Mouse (Mus musculus) CH12.LX (cell line): ENCODE data around the gene Zkscan1. TPM values are rescaled to one million over a fixed set of nuclear protein-coding genes. Genes with fewer than 3 reads are reported as not detected.

Experiments used
- DNase-seq: peaks from one replicate; pipeline ENCODE4 v3.0.0-alpha.2; 2013; ENCODE audit errors: extremely low read depth
- H3K27ac ChIP-seq: 2 replicates; pipeline ENCODE4 v1.5.1; 2012; ENCODE audit warnings: low read depth, mild to moderate bottlenecking, control low read depth, moderate library complexity; ENCODE audit not compliant: insufficient read depth
- H3K27me3 ChIP-seq: replicated peaks from 2 replicates; pipeline ENCODE3; 2012; ENCODE audit warnings: inconsistent platforms
- H3K36me3 ChIP-seq, 2 experiments: replicated peaks in 1 of 2; 2 replicates each; pipeline versions ENCODE3 to v1.6.1; 2012; ENCODE audit warnings: inconsistent platforms in 1 of 2, low read length in 1 of 2, mild to moderate bottlenecking in 1 of 2, mixed read lengths in 1 of 2, moderate library complexity in 1 of 2; ENCODE audit not compliant: control insufficient read depth in 1 of 2, insufficient read depth in 1 of 2
- H3K4me1 ChIP-seq, 2 experiments: 2 replicates each; pipeline ENCODE4 v1.6.1; 2012; ENCODE audit warnings: inconsistent platforms in 1 of 2, moderate library complexity in 1 of 2; ENCODE audit not compliant: insufficient read depth in 2 of 2, control insufficient read depth in 1 of 2
- H3K4me2 ChIP-seq: 2 replicates; pipeline ENCODE4 v1.6.1; 2012; ENCODE audit warnings: low read depth, mild to moderate bottlenecking, control low read depth; ENCODE audit not compliant: poor library complexity, insufficient read depth, severe bottlenecking
- H3K4me3 ChIP-seq, 3 experiments: fragments of 150-350 bp in 1 of 3; sonication (generic) in 1 of 3; replicated peaks in 1 of 3; 2 replicates each; pipeline versions ENCODE3 to v1.5.1; 2011 to 2012; ENCODE audit warnings: low read depth in 2 of 3, low read length in 2 of 3, mild to moderate bottlenecking in 2 of 3, moderate library complexity in 2 of 3, control low read depth in 1 of 3, improper control_type of control experiment in 1 of 3, inconsistent platforms in 1 of 3, mixed read lengths in 1 of 3; ENCODE audit not compliant: poor library complexity in 1 of 3
- H3K79me2 ChIP-seq: replicated peaks from 2 replicates; pipeline ENCODE4 v1.6.1; 2012; ENCODE audit warnings: mild to moderate bottlenecking, moderate library complexity; ENCODE audit not compliant: control insufficient read depth, poor library complexity, insufficient read depth, severe bottlenecking; ENCODE audit errors: extremely low read depth
- H3K9ac ChIP-seq: 2 replicates; pipeline ENCODE4 v1.6.1; 2012; ENCODE audit warnings: low read depth, mild to moderate bottlenecking, control low read depth, moderate library complexity; ENCODE audit not compliant: insufficient read depth
- H3K9me3 ChIP-seq: replicated peaks from 2 replicates; pipeline ENCODE3; 2012; ENCODE audit warnings: low read length, inconsistent platforms, mixed read lengths
- BHLHE40 ChIP-seq: IDR thresholded peaks from 2 replicates; pipeline ENCODE4 v1.6.1; 2011; ENCODE audit warnings: mild to moderate bottlenecking, low read depth, low read length, improper control_type of control experiment
- CHD1 ChIP-seq: IDR thresholded peaks from 2 replicates; pipeline ENCODE4 v1.6.1; 2012; ENCODE audit warnings: low read depth, low read length, improper control_type of control experiment, inconsistent platforms
- CTCF ChIP-seq, 2 experiments: IDR thresholded peaks in 1 of 2; conservative IDR thresholded peaks in 1 of 2; 2 replicates each; pipeline ENCODE4 v1.5.1; 2011 to 2012; ENCODE audit warnings: low read depth in 2 of 2, low read length in 2 of 2, improper control_type of control experiment in 1 of 2, inconsistent platforms in 1 of 2, mild to moderate bottlenecking in 1 of 2, moderate library complexity in 1 of 2
- E2F4 ChIP-seq: IDR thresholded peaks from 2 replicates; pipeline ENCODE4 v1.6.1; 2011; ENCODE audit warnings: low read depth, low read length, improper control_type of control experiment; ENCODE audit not compliant: insufficient replicate concordance
- ELF1 ChIP-seq: IDR thresholded peaks from 2 replicates; pipeline ENCODE4 v1.6.1; 2014; ENCODE audit warnings: low read depth, mild to moderate bottlenecking, inconsistent platforms, low read length, improper control_type of control experiment
- HCFC1 ChIP-seq: IDR thresholded peaks from 2 replicates; pipeline ENCODE4 v1.6.1; 2012; ENCODE audit warnings: low read depth, mild to moderate bottlenecking, inconsistent platforms, low read length, improper control_type of control experiment
- IRF4 ChIP-seq: IDR thresholded peaks from 2 replicates; pipeline ENCODE4 v1.6.1; 2014; ENCODE audit warnings: low read depth, mild to moderate bottlenecking, inconsistent platforms, low read length, improper control_type of control experiment
- JUND ChIP-seq: conservative IDR thresholded peaks from 2 replicates; pipeline ENCODE4 v1.6.1; 2011; ENCODE audit warnings: low read depth, low read length, improper control_type of control experiment
- MAX ChIP-seq: IDR thresholded peaks from 2 replicates; pipeline ENCODE4 v1.6.1; 2011; ENCODE audit warnings: low read length, improper control_type of control experiment
- MYC ChIP-seq: IDR thresholded peaks from 2 replicates; pipeline ENCODE4 v1.6.1; 2011; ENCODE audit warnings: low read depth, mild to moderate bottlenecking, improper control_type of control experiment, low read length
- NELFE ChIP-seq: IDR thresholded peaks from 2 replicates; pipeline ENCODE4 v1.6.1; 2011; ENCODE audit warnings: low read depth, low read length, improper control_type of control experiment
- PAX5 ChIP-seq: IDR thresholded peaks from 2 replicates; pipeline ENCODE4 v1.6.1; 2012; ENCODE audit warnings: low read length, inconsistent platforms, mixed read lengths
- POLR2AphosphoS2 ChIP-seq: IDR thresholded peaks from 2 replicates; pipeline ENCODE4 v1.6.1; 2011; ENCODE audit warnings: low read depth, low read length, improper control_type of control experiment
- RAD21 ChIP-seq: IDR thresholded peaks from 2 replicates; pipeline ENCODE4 v1.6.1; 2011; ENCODE audit warnings: low read depth, mild to moderate bottlenecking, low read length, improper control_type of control experiment, moderate library complexity
- SMC3 ChIP-seq: IDR thresholded peaks from 2 replicates; pipeline ENCODE4 v1.6.1; 2011; ENCODE audit warnings: low read depth, low read length, improper control_type of control experiment
- TCF12 ChIP-seq: IDR thresholded peaks from 2 replicates; pipeline ENCODE4 v1.6.1; 2014; ENCODE audit warnings: low read depth, mild to moderate bottlenecking, inconsistent platforms, low read length, improper control_type of control experiment
- USF1 ChIP-seq: IDR thresholded peaks from 2 replicates; pipeline ENCODE4 v1.6.1; 2014; ENCODE audit warnings: low read depth, mild to moderate bottlenecking, inconsistent platforms, low read length, improper control_type of control experiment
- USF2 ChIP-seq: conservative IDR thresholded peaks from 2 replicates; pipeline ENCODE4 v1.6.1; 2011; ENCODE audit warnings: low read depth, low read length, improper control_type of control experiment
- ZC3H11A ChIP-seq: IDR thresholded peaks from 2 replicates; pipeline ENCODE4 v1.6.1; 2012; ENCODE audit warnings: low read depth, mild to moderate bottlenecking, inconsistent platforms, low read length, improper control_type of control experiment
- ZKSCAN1 ChIP-seq: IDR thresholded peaks from 2 replicates; pipeline ENCODE4 v1.6.1; 2012; ENCODE audit warnings: low read depth, inconsistent platforms, low read length, improper control_type of control experiment, borderline replicate concordance
- ZMIZ1 ChIP-seq: IDR thresholded peaks from 2 replicates; pipeline ENCODE4 v1.6.1; 2012; ENCODE audit warnings: low read depth, mild to moderate bottlenecking, inconsistent platforms, low read length, improper control_type of control experiment
- ZNF384 ChIP-seq: IDR thresholded peaks from 2 replicates; pipeline ENCODE4 v1.6.1; 2012; ENCODE audit warnings: low read depth, low read length, improper control_type of control experiment, inconsistent platforms
- dilution Hi-C: fragments of 300-500 bp; cut with MboI; formaldehyde crosslinking; loops from 2 replicates; pipeline ENCODE4 v1.14.3; 2020; ENCODE audit warnings: low sequenced_read_pairs; ENCODE audit not compliant: extremely low pct_unique_long_range_greater_than_20kb, extremely low pct_ligation_motif_present
- in situ Hi-C: fragments of 300-500 bp; cut with MboI; formaldehyde crosslinking; loops from 3 replicates; pipeline ENCODE4 v1.14.3; 2019; ENCODE audit warnings: low sequenced_read_pairs, low pct_ligation_motif_present, low pct_unique_long_range_greater_than_20kb, mixed read lengths
- polyA plus RNA-seq: library from polyadenylated mRNA; unstranded; fragments of >175 nt; gene quantifications from 2 replicates; pipeline ENCODE4 v1.2.1, GENCODE M21; 2012; ENCODE audit warnings: low read depth; ENCODE audit not compliant: insufficient read length
- total RNA-seq, 2 experiments: library from RNA; depleted of rRNA; stranded (reverse); fragments of 300-350 nt in 1 of 2; fragments of >200 nt in 1 of 2; gene quantifications; 2 replicates each; pipeline ENCODE4 v1.2.3; 2012 to 2014

Gene Zkscan1
- total and polyA plus RNA-seq, 3 experiments = 9.2 to 10.7 (median 9.5) TPM

- Histone ChIP-seq H3K27me3 (no peaks in the 10 kb centered on the region), H3K79me2 (no peaks in the 10 kb centered on the region), H3K9ac (no peak overlapping the region), H3K4me1 (no peaks in the 10 kb centered on the region), H3K4me3 (no peak overlapping the region), H3K27ac (no peak overlapping the region), H3K36me3 (peaks cover 42 to 62% of the 10 kb centered on the region in 2 experiments), H3K4me2 (no peak overlapping the region), H3K9me3 (no peaks in the 10 kb centered on the region)
- dilution Hi-C loops (no loop called here), in situ Hi-C loops (no loop called here)
- no peak for DNase-seq
- TF ChIP-seq CHD1 (no peak), USF2 (no peak), ZMIZ1 (no peak), ELF1 (no peak), PAX5 (no peak), ZNF384 (no peak), NELFE (no peak), POLR2AphosphoS2 (no peak), ZKSCAN1 (no peak)
Measured at GRCm38 (mm10) chr5:138132425-138133064, 47.7 kb downstream of the Zkscan1 start.

DNA sequence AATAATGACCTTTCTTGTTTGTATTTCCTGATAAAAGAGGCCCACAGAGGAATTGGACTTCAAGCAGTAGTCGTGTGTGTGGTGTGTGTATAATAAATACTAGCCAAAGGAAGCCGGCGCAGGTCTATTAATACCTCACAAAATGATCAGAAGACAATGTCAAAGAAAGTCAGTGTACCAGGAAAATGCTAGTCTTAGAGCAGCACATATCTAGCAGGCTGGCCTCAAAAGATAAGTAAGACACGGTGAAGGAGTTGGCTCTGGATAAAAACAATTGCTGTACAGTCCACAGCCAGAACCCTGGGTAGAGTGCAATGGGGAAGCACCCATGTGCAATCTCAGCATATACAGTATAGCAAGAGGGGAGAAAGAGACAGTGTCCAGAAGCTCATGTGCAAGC is 52.4 kb downstream of the Zkscan1 start:
- no peak for DNase-seq

GRCm38 (mm10) chr5:138137935-138138549 is 53.2 kb downstream of the Zkscan1 start:
- Histone ChIP-seq H3K9me3 (no peaks in the 10 kb centered on the region), H3K27me3 (no peaks in the 10 kb centered on the region)
- no peak for TF ChIP-seq ZKSCAN1
- TF ChIP-seq ZMIZ1 = no peak
- no peak for TF ChIP-seq USF1
- no peak for TF ChIP-seq BHLHE40
- peak; percentile 39; the same call in 1 of the 2 replicates for TF ChIP-seq SMC3
- TF ChIP-seq RAD21 = peak; percentile 51
- TF ChIP-seq USF2 = no peak
- no peak for TF ChIP-seq ZC3H11A
- TF ChIP-seq CTCF (conservative IDR thresholded peaks at IDR 0.05 in 1 of 2, IDR thresholded peaks at IDR 0.05 in 1 of 2; ENCODE audit: low read depth in 2 of 2, low read length in 2 of 2) = peak; percentile 51 to 71
- peak; percentile 62; the same call in 1 of the 2 replicates for TF ChIP-seq MYC
- TF ChIP-seq, all 38 proteins: peak for 4
- H3K27ac ChIP-seq = no peak overlapping the region
- dilution Hi-C loops (no loop called here), in situ Hi-C loops (no loop called here)
- H3K4me3 ChIP-seq = no peak overlapping the region
- peaks cover 14 to 36% of the 10 kb centered on the region in 2 experiments for H3K36me3 ChIP-seq
- H3K4me1 ChIP-seq = no peaks in the 10 kb centered on the region; a peak in 2 of 4 replicates
- peak; percentile 57 for DNase-seq
- no peaks in the 10 kb centered on the region for H3K79me2 ChIP-seq
- no peak overlapping the region for H3K4me2 ChIP-seq
- H3K9ac ChIP-seq = no peak overlapping the region

More for the DNA sequence above, 52.4 kb downstream of the Zkscan1 start:
- H3K4me1 ChIP-seq = no peaks in the 10 kb centered on the region; a peak in 2 of 4 replicates
- H3K36me3 ChIP-seq = peaks cover 20 to 39% of the 10 kb centered on the region in 2 experiments
- H3K79me2 ChIP-seq = no peaks in the 10 kb centered on the region
- no peaks in the 10 kb centered on the region for H3K27me3 ChIP-seq
- no peak overlapping the region for H3K27ac ChIP-seq
- dilution Hi-C loops (no loop called here), in situ Hi-C loops (no loop called here)
- no peak for TF ChIP-seq MAX
- no peak for TF ChIP-seq JUND
- TF ChIP-seq TCF12 = no peak
- TF ChIP-seq HCFC1 = no peak
- TF ChIP-seq IRF4 = no peak
- no peak for TF ChIP-seq ZC3H11A
- TF ChIP-seq E2F4 = no peak
- no peak overlapping the region for H3K4me2 ChIP-seq
- no peaks in the 10 kb centered on the region for H3K9me3 ChIP-seq
- no peak overlapping the region for H3K9ac ChIP-seq
- H3K4me3 ChIP-seq = no peak overlapping the region
